Mouse (Mus musculus) right cerebral cortex, adult 2 months (tissue): ENCODE data around the gene Hipk2.

Experiments used
- DNase-seq, 2 experiments: peaks; one replicate each; pipeline ENCODE4 v3.0.0; 2021 to 2022; ENCODE audit warnings: low spot score in 2 of 2

The Hipk2 gene

DNA sequence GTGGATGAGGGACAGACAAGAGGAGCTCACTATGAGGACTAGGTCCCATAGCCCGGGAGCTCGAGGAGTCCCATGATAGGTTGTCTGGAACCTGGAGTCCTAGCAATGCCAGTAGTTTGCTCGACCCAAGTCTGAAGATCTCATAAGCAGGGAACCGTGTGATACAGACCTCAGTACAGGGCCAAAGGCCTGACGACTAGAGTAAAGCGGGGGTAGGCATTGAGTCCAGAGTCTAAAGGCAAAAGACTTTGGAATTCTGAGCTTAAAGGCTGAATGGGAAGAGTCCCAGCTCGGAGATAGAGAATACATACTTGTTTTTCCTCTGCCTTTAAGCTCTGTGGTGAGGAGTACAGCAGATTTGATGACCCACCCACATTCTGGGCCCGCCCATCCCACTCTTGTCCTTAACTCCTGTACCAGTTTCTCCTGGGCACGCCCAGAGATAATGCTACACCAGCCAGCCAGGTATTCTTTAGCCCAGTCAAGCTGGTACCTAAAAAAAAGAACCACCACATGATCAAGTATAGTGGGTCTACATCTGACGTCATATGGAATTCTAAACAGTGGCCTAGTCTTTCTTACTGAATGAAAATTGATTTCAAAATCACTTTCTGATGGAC lies 27.0 kb upstream of the Hipk2 start:
- no peak for DNase-seq

- DNase-seq = no peak
Measured at GRCm38 (mm10) chr6:38901636-38902035, 25.7 kb upstream of the Hipk2 start.

DNA sequence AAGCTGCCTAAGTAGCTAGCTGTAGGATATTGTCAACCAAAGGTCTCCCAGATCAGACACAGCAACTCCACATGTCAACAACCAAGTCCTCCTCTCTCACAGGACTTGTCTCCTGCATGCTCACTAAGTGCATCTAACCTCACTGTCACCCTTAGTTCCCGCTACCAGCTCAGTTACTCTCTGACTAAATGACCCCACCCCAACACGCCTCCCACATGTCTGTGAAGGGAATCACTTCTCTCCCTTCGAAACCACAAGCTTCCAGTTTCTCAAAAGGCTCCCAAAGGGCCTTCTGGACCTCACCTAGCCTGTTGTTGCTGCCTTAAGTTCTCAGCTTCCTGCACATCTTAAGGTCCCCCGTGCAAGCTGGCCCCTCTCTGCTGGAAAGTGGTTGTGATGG lies 25.2 kb upstream of the Hipk2 start:
- no peak for DNase-seq

DNA sequence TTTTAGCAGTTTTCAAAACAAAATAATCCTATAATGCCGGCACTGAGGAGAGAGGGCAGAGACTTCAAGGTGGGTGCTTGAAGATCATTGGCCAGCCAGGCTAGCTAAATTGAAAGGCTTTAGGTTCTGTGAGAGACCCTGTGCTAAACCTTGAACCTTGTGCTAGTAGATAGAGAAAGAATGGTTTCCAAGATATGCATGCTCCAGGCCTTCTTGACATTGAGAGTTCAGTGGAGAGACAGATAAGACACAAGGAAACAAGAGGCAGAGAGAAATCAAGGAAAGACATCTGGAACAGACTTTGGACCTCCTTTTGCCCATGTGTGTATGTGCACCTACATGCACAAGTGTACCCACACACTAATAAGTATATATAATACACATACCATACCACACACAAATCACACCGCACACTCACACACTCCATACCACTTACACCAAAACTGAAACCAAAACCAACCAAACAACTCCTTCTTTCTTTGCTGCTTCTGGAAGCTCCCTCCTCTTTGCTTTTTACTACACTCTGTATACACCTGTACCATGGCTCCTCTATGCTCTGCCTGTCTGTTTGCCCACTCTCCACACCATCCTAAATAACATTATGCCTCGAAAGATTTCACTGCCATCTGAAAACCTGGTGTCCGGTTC lies 24.6 kb upstream of the Hipk2 start:
- no peak for DNase-seq

DNA sequence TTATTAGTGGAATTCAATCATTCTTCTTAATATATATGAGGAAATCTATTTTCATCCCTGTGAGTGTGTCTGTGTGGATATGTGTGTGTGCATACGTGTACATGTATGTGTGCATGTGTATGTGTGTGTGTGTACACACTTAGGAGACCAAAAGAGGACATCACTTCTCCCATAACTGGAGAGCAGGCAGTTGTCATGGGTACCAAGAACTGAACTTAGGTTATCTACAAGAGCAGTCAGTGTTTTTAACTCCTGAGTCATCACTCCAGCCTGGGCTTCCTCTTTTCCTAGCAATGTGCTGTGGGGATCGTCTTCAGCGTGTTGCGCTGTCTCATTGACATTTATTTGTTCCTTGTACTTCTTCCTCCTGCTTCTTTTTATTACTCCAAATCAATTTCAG lies 24.1 kb upstream of the Hipk2 start:
- no peak for DNase-seq

DNA sequence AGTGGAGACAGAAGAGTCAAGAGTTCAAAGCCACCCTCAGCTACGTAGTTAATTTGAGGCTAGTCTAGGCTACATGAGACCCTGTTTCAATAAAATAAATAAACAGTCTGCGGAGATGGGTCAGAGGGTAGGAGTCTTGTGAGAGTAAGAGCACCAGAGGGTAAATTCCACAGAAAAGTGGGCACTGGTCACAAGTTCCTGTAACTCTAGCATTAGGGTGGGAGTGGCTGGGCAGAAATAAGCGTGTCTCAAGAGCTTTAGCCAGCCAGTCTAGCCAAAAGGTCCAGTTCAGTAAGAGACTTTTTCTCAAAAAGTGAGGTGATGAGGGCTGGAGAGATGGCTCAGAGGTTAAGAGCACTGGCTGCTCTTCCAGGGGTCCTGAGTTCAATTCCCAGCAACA lies 17.6 kb upstream of the Hipk2 start:
- no peak for DNase-seq

DNA sequence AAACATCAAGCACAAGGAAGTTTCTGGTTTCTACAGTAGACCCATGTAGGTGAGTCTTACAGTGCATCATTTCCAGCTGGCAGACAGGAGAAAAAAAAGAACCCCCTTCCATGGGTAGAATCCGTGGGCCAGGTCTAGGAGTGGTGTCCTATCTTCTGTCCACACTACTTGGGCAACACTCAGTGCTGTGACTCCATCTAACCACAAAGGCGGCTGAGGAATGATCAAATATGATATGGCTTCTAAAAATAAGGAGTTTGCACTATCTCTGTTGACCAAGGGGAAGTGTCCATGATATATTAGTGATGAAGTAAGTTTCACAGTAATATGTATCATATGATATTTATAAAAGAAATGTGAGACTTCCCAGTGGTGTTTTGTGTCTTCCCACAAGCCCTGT lies 16.1 kb upstream of the Hipk2 start:
- DNase-seq = no peak

GRCm38 (mm10) chr6:38889156-38889555 lies 13.2 kb upstream of the Hipk2 start:
- DNase-seq = no peak

DNA sequence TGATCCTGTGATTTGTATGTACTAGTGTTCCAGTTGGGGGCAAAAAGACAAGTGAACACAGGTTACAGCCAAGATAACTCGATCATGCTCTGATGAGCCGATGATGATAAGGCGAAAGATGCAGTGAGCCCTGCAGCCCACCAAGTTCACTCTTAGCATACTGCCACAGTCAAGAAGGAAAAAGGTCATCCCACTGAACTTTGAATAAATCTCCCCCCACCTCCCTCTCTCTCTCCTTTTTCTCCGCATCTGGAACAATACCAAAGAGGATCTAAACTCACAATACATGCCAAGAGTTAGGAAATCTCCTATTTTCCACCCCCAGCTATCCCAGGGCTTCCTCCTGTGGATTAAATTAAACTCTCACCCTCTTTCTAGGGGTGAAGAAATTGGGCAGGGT lies 11.5 kb upstream of the Hipk2 start:
- DNase-seq = no peak

- DNase-seq = no peak
Measured at GRCm38 (mm10) chr6:38885132-38885531, 9.2 kb upstream of the Hipk2 start.

GRCm38 (mm10) chr6:38884482-38884881 lies 8.5 kb upstream of the Hipk2 start:
- no peak for DNase-seq

DNA sequence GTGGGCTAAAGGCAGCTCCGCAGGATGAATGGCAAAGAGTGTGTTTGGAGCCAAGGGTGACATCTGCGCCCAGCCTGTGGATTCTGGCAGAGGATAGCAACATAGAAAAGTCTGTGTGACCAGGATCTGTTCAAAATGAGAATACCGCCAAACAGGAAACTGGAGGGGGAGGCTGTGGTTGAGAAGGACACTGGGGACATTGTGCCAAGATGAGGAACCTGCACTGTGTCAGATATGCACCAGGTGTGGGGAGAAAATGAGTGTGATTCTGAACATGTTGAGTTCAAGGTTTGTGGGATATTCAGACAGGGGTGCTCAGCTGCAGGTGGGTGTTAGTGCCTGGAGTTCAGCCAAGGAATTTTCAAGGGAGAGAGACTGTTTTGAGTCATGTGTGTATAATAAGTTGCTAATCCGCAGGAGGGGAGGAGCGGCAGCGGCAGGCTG lies 6.8 kb upstream of the Hipk2 start:
- DNase-seq = peak; percentile 32

DNA sequence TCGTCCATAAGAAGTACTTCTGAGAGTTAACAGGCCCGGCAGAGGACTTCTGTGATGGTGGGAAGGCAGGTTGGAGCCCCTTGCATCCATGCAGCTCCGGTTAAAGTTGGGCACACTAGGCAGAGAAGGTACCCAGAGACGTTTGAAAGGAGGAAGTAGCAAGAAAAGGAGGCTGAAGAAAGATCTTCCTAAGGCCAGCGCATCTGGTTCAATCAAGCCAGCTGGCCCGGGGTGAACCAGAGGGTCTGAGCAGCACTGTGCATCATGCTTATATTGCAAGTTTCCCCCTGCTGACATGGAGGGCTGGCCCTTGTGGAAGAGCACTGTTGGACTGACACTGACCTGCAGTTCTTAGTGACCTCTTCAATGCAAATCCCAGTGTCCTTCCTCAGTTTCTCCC lies 6.0 kb upstream of the Hipk2 start:
- DNase-seq = no peak

DNA sequence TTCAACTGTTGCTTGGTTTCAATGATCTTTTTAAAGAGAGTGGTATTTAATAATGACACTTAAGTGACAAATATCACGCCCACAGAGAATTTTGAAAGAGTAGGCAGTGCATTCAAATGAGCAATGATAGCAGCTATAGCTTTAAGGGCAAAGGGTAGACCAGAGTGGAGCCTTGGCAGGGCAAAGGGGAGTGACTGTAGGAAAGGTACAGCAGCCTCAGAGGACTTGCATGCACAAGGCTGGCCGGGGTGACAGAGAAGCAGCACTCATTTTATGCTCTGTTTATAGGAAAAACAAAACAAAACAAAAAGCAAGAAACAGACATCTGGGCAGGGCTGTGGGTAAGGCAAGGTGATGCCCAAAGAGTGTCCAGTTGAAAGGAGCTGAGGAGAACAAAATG lies 5.5 kb upstream of the Hipk2 start:
- DNase-seq = no peak

- DNase-seq = no peak
Measured at GRCm38 (mm10) chr6:38877674-38878073, 1.7 kb upstream of the Hipk2 start.

GRCm38 (mm10) chr6:38875258-38876070 lies 501 bp downstream of the Hipk2 start, which contains the start of gene Tbxas1:
Gene Tbxas1, plus strand, starts transcription at chr6:38875404.
- DNase-seq = peak; percentile 31 to 52

- DNase-seq = peak; percentile 31 to 41
Measured at GRCm38 (mm10) chr6:38874565-38875257, 1.3 kb downstream of the Hipk2 start.

DNA sequence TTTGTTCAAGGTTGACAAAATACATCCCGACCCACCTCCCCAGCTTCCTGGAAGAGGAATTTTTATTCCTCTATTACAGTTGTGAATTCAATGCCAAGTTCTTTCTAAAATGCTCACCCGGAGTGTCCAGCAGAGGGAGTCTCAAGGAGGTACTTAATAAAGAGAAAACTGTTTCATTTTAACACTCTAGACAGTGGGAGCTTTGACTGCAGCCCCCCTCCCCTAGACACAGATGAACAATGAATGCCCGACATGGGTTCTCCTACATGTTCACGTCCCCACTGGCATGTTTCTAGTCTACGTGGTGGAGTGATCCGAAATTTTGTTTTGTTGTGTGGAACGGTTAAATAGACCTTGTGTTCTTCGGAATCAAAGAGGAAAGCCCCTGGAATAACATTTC lies 1.9 kb downstream of the Hipk2 start:
- peak; percentile 64 to 81 for DNase-seq

DNA sequence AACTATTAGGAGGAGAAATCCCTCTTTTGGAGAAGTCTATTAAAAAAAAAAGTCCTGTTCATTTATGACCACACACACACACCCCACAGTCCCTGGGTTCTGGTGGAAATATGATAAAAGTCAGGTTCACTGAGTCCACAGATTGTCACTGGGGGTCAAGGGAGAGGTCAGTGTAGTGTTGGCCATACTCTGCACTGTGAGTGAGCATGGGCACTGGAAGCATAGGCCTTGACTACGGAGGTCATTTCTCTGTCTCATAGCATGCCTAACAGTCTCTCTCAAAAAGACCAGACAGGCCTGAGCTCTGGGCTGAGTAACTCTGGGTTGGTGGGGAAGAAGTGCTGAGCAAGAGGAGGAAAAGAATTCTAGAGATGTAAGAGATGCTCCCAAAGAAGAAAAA lies 2.6 kb downstream of the Hipk2 start:
- DNase-seq = no peak

- DNase-seq = no peak
Measured at GRCm38 (mm10) chr6:38871051-38871450, 4.9 kb downstream of the Hipk2 start.

DNA sequence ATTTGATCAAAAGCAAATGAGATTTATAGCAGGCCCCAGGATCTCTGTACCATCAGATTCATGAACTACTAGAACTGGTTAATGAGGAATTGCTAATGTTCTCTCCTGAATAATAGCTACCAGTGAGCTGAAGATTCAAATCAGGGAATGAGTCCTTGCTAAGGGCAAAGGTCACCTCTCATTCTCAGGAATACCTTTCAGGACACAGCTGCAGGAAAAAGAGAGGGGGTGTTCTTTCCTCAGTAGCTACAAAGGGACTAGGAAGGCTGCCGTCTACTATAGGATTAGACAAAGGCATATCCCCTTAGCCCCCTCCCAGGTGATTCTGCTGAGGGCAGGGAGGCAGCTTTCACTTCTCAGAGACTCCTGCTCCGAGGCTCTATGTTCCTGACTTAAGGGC lies 5.9 kb downstream of the Hipk2 start:
- DNase-seq = no peak

GRCm38 (mm10) chr6:38868974-38869373 lies 7.0 kb downstream of the Hipk2 start:
- no peak for DNase-seq
